Mouse (Mus musculus) liver, postnatal 0 days (tissue): ENCODE data around the gene Gzmg. TPM values are rescaled to one million over a fixed set of nuclear protein-coding genes. Genes with fewer than 3 reads are reported as not detected.
A peak's percentile ranks its signal among the peaks of the same experiment; 100 is the strongest.
"Not testable (repeated sequence)": the region's sequence is repeated elsewhere in the genome, so short reads cannot be mapped to it uniquely, and the experiment has no call there.

Experiments used
- ATAC-seq: fragments of 200-750 bp; cut with Nextera tagmentation; 2 replicates; pipeline ENCODE4 v1.8.0; 2017; ENCODE audit warnings: mild to moderate bottlenecking, moderate library complexity
- DNase-seq: peaks from one replicate; pipeline ENCODE4 v3.0.0-alpha.2; 2016
- H3K27ac ChIP-seq: fragments of 300-500 bp; sonication (generic); 2 replicates; pipeline ENCODE4 v1.5.1; 2014; ENCODE audit warnings: antibody characterized with exemption, moderate library complexity, mild to moderate bottlenecking, low read depth
- H3K27me3 ChIP-seq: fragments of 300-500 bp; sonication (generic); 2 replicates; pipeline ENCODE4 v1.6.1; 2014; ENCODE audit warnings: low read length, control low read depth, mixed read lengths; ENCODE audit not compliant: insufficient read depth
- H3K36me3 ChIP-seq: fragments of 300-500 bp; sonication (generic); replicated peaks from 2 replicates; pipeline ENCODE4 v1.6.1; 2014; ENCODE audit warnings: mild to moderate bottlenecking, control low read depth, low read length, moderate library complexity, mixed read lengths; ENCODE audit not compliant: insufficient read depth
- H3K4me1 ChIP-seq: fragments of 300-500 bp; sonication (generic); 2 replicates; pipeline ENCODE4 v1.6.1; 2014; ENCODE audit warnings: antibody characterized with exemption, mild to moderate bottlenecking, control low read depth; ENCODE audit not compliant: insufficient read depth
- H3K4me2 ChIP-seq: fragments of 300-500 bp; sonication (generic); 2 replicates; pipeline ENCODE4 v1.6.1; 2014; ENCODE audit warnings: low read depth, mild to moderate bottlenecking, low read length, moderate library complexity, mixed read lengths
- H3K4me3 ChIP-seq: fragments of 300-500 bp; sonication (generic); 2 replicates; pipeline ENCODE4 v1.5.1; 2014; ENCODE audit warnings: low read depth, low read length
- H3K9ac ChIP-seq: fragments of 300-500 bp; sonication (generic); replicated peaks from 2 replicates; pipeline ENCODE4 v1.6.1; 2014; ENCODE audit warnings: mild to moderate bottlenecking, moderate library complexity
- H3K9me3 ChIP-seq: fragments of 300-500 bp; sonication (generic); 2 replicates; pipeline ENCODE4 v1.6.1; 2016; ENCODE audit warnings: mild to moderate bottlenecking, control low read depth, low read length, mixed read lengths
- CTCF ChIP-seq: sonication (generic); IDR thresholded peaks from 2 replicates; pipeline ENCODE4 v1.5.1; 2016; ENCODE audit warnings: antibody characterized with exemption, low read depth
- EP300 ChIP-seq: IDR thresholded peaks from 2 replicates; pipeline ENCODE4 v1.6.1; 2016; ENCODE audit warnings: antibody characterized with exemption, low read depth, mild to moderate bottlenecking
- WGBS: fragments of 180-500 bp; shearing (Covaris S2); extraction: QIAGEN DNeasy Blood & Tissue Kit; methylation state at CpG from one replicate; pipeline ENCODE4 v1.1.7; 2014; ENCODE audit not compliant: insufficient replicate concordance; 5-methylcytosine and 5-hydroxymethylcytosine counted together
- polyA plus RNA-seq: library from polyadenylated mRNA; unstranded; fragments of >200 nt; fragmentation: Nextera tagmentation; extraction: Ambion mirVana; gene quantifications from 2 replicates; pipeline ENCODE4 v1.2.1, GENCODE M21; 2015

The Gzmg gene
- not detected in 2 replicates for polyA plus RNA-seq

DNA sequence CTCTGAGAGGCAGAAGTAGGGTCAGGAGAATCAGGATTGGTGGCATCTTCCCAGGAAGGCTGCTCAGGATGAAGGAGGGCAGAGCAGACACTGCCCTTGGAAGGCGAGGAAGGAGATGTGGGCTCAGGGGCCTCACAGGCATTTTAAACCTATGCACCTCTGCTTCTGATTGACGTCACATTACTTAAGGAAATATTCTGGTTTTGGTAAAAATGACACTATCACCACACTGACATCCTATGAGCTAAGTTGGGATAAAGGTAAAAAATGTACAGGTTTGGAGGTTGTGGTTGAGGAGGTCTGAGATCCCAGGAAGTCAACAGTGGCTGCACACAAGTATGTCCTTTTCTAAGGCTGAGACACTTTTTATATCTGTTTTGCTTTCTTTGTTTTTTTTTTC is at the start of gene Gzmg:
Gene Gzmg (minus strand): TSS at position 101 of the 400 bp plus-strand sequence.
- not testable (repeated sequence) for H3K36me3 ChIP-seq, H3K4me1 ChIP-seq, H3K9me3 ChIP-seq, H3K4me2 ChIP-seq, H3K9ac ChIP-seq, H3K4me3 ChIP-seq, ATAC-seq, H3K27ac ChIP-seq, DNase-seq, H3K27me3 ChIP-seq
- 57% methylated on average over 2 of the region's 2 CpGs for WGBS

DNA sequence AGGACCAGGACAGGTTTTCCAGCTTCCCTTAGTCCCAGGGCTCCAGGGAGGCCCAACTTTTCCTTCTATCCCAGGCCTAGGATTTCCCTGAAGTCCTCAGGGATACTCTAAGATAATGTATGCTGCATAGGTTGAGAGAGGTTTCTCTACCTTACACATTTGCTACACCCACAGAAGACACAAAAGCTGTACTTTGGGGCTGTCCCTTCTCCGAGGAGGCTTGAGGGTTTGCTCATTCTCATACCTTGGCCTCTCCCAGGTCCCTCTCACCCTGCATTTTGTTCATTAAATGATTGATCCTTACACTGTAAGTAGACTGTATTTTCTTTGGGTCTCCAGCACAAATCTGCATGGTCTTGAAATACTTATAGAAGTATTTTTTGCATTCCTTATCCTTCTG is 46.2 kb upstream of the Gzmg start:
- H3K9ac ChIP-seq = no peak overlapping the region
- no peaks in the 10 kb centered on the region for H3K27me3 ChIP-seq
- DNase-seq = no peak
- H3K4me3 ChIP-seq = no peak overlapping the region
- no peaks in the 10 kb centered on the region for H3K9me3 ChIP-seq
- H3K27ac ChIP-seq = no peak overlapping the region
- ATAC-seq = no peak
- H3K4me1 ChIP-seq = no peaks in the 10 kb centered on the region
- no peak overlapping the region for H3K4me2 ChIP-seq
- H3K36me3 ChIP-seq = no peaks in the 10 kb centered on the region
- WGBS = 76% methylated on average over 1 of the region's 1 CpGs
- TF ChIP-seq CTCF = no peak
- no peak for TF ChIP-seq EP300

DNA sequence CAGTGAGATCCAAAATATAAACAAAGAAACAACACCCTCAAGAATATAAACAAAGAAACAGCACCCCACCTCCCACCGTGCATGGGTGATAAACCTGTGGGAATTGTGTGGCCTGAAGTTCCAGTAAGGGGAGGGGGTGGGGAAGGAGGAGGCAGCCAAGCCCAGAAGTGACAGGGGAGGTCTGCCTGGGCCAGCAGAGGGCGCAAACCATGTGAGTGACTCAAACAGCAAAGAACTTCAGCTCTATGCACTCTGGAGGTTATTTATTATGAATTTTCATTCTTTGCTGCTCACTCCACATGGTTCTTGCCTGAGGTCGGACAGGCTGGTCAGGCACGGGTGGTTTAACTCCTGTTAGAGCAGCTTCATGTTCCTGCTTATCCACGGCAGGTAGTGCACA is 45.6 kb upstream of the Gzmg start:
- ATAC-seq, H3K4me3 ChIP-seq, H3K9me3 ChIP-seq, H3K4me2 ChIP-seq, H3K36me3 ChIP-seq, H3K9ac ChIP-seq, H3K4me1 ChIP-seq, H3K27ac ChIP-seq, H3K27me3 ChIP-seq: not testable (repeated sequence)
- 27% methylated on average over 5 of the region's 5 CpGs for WGBS
- DNase-seq = peak; percentile 54
- TF ChIP-seq CTCF = peak; percentile 57

DNA sequence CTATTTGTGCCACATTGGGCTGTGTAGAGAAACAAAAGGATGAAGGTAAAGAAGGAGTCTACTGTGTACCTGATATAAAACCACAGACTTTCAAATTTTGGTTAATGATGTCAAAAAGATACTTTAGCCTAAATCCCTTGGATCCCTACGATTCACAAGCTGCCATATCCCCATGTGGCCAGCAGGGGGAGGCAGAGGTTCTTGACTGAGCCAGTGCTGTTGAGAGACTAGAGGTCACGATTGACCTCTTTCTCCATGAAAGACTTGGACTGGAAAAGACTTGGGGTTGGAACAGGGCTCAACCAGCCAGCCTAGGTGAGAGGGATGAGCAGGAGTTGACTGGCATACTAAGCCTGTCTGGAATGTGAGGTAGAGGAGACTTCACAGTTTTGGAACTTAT is 44.6 kb upstream of the Gzmg start:
- no peak overlapping the region for H3K9ac ChIP-seq
- no peak overlapping the region for H3K4me3 ChIP-seq
- no peak overlapping the region for H3K27ac ChIP-seq
- WGBS = 17% methylated on average over 2 of the region's 2 CpGs
- peak; percentile 93 for TF ChIP-seq CTCF
- TF ChIP-seq EP300 = no peak
- no peak overlapping the region for H3K4me2 ChIP-seq
- ATAC-seq (no peak), DNase-seq (peak; percentile 71)
- H3K36me3 ChIP-seq = no peaks in the 10 kb centered on the region
- no peaks in the 10 kb centered on the region for H3K27me3 ChIP-seq
- H3K4me1 ChIP-seq = no peaks in the 10 kb centered on the region
- no peaks in the 10 kb centered on the region for H3K9me3 ChIP-seq

DNA sequence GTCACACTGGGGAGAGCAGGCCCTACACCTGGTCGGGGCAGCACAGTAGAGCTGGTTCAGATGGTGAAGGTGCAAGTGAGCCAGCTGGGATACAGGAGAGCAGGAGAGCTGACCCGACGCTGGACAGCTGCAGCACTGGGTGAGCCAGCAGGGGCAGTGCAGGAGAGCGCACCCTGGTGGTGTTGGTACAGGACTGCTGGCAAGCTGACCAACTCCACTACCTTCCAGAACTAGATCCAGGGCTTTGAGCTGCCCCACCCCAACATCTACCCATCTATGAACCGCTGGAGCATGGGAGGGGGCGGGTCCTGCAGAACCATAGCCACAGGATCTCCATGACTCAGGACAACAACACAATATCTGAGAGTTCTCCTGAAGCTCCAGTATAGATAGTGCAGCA is 27.6 kb upstream of the Gzmg start:
- Histone ChIP-seq H3K4me2 (no peak overlapping the region), H3K27me3 (no peaks in the 10 kb centered on the region), H3K4me3 (no peak overlapping the region), H3K9ac (no peak overlapping the region), H3K36me3 (no peaks in the 10 kb centered on the region), H3K27ac (no peak overlapping the region), H3K4me1 (no peaks in the 10 kb centered on the region), H3K9me3 (no peaks in the 10 kb centered on the region)
- ATAC-seq (no peak), DNase-seq (no peak)
- no peak for TF ChIP-seq EP300
- peak; percentile 19; the same call in 1 of the 2 replicates for TF ChIP-seq CTCF
- 50% methylated on average over 6 of the region's 6 CpGs for WGBS

DNA sequence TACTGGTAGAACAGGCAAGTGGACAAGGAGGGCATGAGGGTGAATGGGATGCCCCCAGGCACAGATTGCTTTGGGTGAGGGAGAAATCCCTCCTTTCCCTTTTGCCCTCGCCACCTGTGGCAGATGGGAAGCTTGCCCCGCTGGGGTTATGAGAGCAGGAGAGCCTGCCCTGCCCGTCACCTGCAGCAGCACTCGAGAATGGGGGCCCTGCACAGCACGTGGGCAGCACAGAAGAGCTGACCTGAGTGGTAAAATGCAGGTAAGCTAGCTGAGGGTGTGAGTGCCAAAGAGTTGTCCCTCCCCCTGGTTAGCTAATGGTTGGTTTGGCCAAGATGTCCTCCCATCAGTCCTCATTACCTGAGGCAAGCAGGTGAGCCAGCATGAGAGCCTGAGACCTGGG is 27.1 kb upstream of the Gzmg start:
- Histone ChIP-seq H3K27ac (no peak overlapping the region), H3K9me3 (no peaks in the 10 kb centered on the region), H3K27me3 (no peaks in the 10 kb centered on the region), H3K4me3 (no peak overlapping the region), H3K4me2 (no peak overlapping the region), H3K4me1 (no peaks in the 10 kb centered on the region), H3K36me3 (no peaks in the 10 kb centered on the region), H3K9ac (no peak overlapping the region)
- no peak for DNase-seq
- WGBS = 63% methylated on average over 5 of the region's 5 CpGs
- TF ChIP-seq EP300 (no peak), CTCF (no peak)
- no peak for ATAC-seq

DNA sequence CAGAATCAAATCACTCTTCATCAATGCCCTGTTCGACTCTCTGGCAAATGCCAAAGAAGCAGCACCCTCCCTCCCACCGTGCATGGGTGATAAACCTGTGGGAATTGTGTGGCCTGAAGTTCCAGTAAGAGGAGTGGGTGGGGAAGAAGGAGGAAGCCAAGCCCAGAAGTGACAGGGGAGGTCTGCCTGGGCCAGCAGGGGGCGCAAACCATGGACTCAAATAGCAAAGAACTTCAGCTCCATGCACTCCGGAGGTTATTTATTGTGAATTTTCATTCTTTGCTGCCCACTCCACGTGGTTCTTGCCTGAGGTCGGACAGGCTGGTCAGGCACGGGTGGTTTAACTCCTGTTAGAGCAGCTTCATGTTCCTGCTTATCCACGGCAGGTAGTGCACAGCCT is 18.3 kb upstream of the Gzmg start:
- not testable (repeated sequence) for H3K9ac ChIP-seq, H3K36me3 ChIP-seq, H3K27me3 ChIP-seq, ATAC-seq, H3K9me3 ChIP-seq, H3K4me2 ChIP-seq, H3K27ac ChIP-seq, H3K4me1 ChIP-seq, H3K4me3 ChIP-seq
- peak; percentile 63 for TF ChIP-seq CTCF
- 22% methylated on average over 8 of the region's 8 CpGs for WGBS
- peak; percentile 54 for DNase-seq
